Mouse (Mus musculus) left cerebral cortex, postnatal 25 days (tissue): ENCODE results near the gene Actb. TPM values are rescaled to one million over a fixed set of nuclear protein-coding genes. Genes with fewer than 3 reads are reported as not detected.

Source experiments
- DNase-seq, 2 experiments: peaks; one replicate each; pipeline ENCODE4 v3.0.0; 2022; ENCODE audit warnings: low spot score in 2 of 2, mixed read lengths in 1 of 2
- intact Hi-C: fragments of 180-260 bp; cut with DNase I; formaldehyde crosslinking; loops from one replicate; pipeline ENCODE4 v1.15.1; 2025
- total RNA-seq, 2 experiments: library from RNA; stranded (reverse); gene quantifications; 2 replicates each; pipeline ENCODE4 v1.2.3; 2021

Gene Actb
- total RNA-seq, 2 experiments from 2014 or later: 2,451 to 2,479 TPM

- no peak for DNase-seq
- intact Hi-C loops: no loop called here
Measured at GRCm38 (mm10) chr5:142924336-142924959, 17.9 kb upstream of the Actb start.

DNA sequence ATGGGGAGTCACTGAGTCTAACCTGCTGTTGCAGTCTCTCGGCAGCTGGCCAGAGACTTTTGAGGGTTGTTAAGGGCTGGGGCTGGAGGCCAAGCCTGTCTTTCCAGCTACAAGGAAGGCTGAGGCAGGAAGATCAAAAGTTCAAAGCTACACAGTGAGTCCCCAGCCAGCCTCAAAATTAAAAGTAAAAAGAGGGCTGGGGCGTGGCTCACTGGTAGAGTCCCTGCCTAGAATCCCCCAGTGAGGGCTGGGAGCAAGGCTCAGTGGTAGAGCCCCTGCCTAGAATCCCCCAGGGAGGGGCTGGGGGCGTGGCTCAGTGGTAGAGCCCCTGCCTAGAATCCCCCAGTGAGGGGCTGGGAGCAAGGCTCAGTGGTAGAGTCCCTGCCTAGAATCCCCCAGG lies 17.2 kb upstream of the Actb start:
- DNase-seq: no peak
- intact Hi-C loops: no loop called here

- intact Hi-C loops: no loop called here
- DNase-seq: no peak
Measured at GRCm38 (mm10) chr5:142922251-142922650, 15.7 kb upstream of the Actb start.

DNA sequence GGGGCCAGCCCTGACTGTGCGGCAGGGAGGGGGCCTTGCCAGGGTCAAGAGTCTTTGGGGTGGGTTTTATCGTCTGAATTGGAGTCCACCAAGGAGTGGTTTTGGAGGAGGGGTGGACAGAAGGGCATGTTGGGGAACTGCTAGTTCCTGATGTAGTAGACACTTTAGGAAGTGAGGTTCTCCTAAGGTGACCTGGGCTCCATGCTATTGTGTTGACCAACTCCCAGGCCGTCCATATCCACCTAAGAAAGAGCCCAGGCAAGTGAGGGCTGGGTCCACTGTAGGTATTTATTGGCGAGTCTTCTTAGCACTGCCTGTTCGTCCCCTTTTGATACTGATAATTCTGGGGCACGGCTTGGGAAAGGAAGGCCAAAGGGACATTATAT lies 14.5 kb upstream of the Actb start:
- DNase-seq: no peak
- intact Hi-C loops: no loop called here

DNA sequence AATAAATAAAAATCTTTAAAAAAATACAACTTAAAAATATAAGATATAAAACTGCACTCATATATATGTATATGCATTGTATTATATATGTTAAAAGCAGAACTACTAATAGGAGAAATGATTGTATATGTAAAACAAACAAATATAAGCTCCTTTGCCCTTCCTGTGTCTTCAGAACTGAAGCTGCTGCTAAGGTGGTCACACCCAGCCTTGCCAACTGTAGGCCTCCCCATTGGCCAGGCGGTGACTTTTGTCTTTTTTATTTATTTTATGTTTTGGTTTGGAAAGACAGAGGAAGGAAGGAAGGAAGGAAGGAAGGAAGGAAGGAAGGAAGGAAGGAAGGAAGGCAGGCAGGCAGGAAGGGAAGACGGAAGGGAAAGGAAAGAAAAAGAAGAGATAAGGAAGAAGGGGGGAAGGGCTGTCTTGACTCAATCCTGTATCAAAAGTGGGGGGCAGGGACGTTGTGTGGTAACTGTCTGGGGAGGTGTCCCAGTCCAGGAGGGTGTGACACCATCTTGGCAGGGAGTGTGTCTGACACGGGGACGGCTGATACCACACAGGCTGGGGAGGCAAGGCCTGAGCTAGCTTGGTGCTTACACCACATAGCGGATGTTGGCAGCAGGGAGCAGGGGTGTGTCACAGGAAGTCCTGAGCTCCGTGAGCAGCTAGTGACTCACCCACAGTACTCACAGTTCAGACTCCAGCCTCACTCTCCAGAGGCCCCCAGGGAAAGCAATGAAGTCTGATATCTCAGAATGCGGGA lies 13.9 kb upstream of the Actb start:
- DNase-seq: peak in 1 of 2 experiments; percentile 16
- intact Hi-C loops: no loop called here

- DNase-seq: no peak
- intact Hi-C loops: no loop called here
Measured at GRCm38 (mm10) chr5:142917402-142917801, 10.8 kb upstream of the Actb start.

DNA sequence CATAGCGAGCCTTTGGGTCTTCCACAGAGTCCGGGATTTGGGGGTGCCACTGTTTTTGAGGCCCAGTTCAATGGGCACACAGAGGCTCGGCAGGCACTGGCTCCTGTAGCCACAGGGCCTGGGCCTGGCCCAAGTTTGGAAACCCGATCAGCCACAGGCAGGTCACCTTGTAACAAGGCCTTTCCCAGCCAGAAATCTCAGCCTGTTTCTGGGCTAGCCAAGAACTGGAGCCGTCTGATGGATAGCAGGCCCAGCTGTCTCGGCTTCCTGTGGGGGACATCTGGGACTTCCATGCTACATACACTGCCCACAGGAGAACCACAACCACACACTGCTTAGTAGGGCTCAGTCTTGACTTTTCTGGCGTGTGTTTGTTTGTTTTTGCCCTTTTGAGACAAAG lies 10.0 kb upstream of the Actb start:
- DNase-seq: no peak
- intact Hi-C loops: no loop called here

DNA sequence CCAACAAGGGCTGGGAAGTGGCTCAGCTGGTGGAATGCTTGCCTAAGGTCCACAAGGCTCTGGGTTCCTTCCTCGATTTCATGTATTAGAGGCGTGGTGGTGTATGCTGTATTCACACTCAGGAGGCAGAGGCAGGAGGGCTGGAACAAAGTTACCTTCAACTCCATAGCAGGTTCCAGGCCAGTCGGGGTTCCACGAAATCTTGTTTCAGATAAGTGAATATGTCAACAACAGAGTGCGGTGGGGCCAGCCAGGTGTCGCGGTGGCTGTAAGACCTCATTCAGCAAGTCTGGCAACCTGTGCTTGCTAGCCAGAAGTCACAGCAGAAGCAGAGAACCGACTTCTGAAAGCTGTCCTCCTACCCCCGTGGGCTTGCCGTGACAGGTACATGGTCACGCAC lies 8.7 kb upstream of the Actb start:
- DNase-seq: no peak
- intact Hi-C loops: no loop called here

GRCm38 (mm10) chr5:142912739-142913138 lies 6.2 kb upstream of the Actb start:
- intact Hi-C loops: no loop called here
- DNase-seq: no peak

- intact Hi-C loops: no loop called here
Measured at GRCm38 (mm10) chr5:142912320-142912719, 5.8 kb upstream of the Actb start.

GRCm38 (mm10) chr5:142911629-142912028 lies 5.1 kb upstream of the Actb start:
- DNase-seq: no peak
- intact Hi-C loops: no loop called here

More at GRCm38 (mm10) chr5:142912320-142912719, 5.8 kb upstream of the Actb start:
- no peak for DNase-seq

GRCm38 (mm10) chr5:142909576-142910278 lies 3.2 kb upstream of the Actb start:
- intact Hi-C loops: no loop called here
- DNase-seq: peak in 1 of 2 experiments; percentile 26

DNA sequence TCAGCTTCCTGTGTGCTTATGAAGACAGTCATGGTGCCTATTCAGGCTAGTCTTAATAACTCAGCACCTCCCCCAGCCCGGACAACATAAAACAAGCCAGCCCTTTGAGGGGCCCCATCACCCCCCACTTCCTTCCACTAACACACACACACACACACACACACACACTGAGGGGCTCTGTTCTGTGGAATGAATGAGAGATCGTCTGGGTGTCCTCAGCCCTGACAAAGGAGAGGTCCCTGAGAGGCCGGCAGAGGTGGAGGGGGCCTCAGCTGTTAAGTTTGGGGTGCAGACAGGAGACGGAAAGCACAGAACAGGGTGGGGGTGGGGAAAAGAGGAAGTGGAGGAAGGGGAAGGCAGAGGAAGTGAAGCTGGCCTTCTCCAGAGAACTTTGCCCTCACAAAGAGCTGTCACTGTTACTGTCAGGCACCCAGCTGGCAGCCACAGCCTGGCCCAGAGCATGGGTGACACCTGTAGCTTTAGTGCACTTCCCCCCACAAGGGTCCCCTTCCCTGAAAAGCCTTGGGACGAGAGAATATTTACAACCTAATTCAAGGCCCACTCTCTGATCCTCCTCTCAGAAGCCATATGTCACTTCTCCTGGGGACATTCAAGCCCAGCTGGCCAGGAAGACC lies 2.5 kb upstream of the Actb start:
- DNase-seq: peak in 1 of 2 experiments; percentile 15
- intact Hi-C loops: no loop called here

DNA sequence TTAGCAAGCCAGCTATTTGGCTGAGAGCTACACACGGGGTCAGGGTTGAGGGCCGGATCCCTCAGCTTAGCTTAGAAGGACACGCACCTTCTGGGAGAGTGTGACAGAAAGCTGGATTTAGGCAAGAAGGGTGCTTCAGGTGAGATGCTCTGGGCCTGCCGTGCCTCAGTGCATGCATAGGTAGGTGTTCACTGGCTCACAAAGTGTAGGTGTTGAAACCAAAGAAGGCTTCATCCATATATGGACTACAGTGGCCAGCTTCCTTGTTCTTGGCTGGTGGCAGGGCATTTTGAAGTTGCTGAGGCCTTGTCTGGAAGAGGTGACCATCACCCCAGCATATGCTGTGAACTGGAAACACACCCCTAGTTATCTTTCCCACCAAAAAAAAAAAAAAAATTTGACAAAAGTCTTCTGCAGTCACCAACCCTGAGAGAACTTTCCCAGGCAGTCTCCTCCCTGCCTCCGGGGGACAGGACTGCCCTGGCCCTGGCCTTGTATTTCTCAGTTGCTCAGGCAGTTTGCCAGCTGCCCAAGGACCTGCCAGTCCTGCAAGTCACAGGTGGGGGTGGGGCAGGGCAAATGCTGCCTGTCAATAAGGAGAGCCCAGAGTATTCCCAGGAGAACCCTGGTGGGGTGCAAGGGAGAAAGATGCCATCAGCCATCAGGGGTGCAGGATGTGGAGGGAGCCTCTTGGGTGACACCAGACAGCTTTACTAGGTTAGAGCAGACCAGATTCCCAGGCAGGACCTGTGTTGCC lies 1.4 kb upstream of the Actb start:
- intact Hi-C loops: no loop called here

GRCm38 (mm10) chr5:142907048-142907802 lies 671 bp upstream of the Actb start:
- intact Hi-C loops: no loop called here
- DNase-seq: peak; percentile 52 to 66

More for the DNA sequence above, 1.4 kb upstream of the Actb start:
- DNase-seq: peak in 1 of 2 experiments; percentile 11

DNA sequence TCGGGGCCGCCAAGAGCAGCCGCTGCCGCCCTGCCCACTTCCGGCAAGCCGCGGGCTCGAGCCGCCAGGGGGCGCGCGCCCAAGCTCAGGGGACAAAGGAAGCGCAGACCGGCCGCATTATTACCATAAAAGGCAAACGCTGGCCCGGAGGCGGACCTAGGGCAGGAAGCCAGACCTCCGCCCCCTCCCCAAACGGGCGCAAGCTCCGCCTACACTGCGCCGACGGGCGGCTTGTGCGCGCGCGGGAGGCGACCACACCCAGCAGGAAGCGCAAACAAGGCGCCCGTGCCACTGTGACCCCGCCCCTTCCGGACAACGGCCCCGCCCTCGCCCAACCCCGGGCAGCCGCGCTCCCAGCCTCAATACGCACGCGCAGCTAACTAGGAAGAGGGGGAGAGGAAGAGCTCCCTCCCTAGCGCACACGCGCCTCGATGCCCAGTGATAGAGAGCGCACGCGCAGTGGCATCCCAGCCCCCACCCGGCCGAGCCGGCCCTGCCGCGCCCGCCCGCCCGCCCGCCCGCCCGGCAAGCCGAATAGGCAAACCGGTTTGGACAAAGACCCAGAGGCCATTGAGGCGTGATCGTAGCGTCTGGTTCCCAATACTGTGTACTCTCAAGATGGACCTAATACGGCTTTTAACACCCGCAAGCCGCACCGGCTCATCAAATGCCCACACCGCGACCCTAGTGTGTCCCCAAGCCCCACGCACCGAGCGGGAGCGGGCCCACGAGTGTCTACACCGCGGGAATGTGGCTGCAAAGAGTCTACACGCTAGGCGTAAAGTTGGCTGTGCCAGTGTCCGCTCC lies 626 bp downstream of the Actb start:
- intact Hi-C loops: loop anchor here (1.0 to 2.0 kb wide), 5 partner anchors 23 to 87 kb away; no protein-coding TSS in a partner anchor
- peak; percentile 99 for DNase-seq

DNA sequence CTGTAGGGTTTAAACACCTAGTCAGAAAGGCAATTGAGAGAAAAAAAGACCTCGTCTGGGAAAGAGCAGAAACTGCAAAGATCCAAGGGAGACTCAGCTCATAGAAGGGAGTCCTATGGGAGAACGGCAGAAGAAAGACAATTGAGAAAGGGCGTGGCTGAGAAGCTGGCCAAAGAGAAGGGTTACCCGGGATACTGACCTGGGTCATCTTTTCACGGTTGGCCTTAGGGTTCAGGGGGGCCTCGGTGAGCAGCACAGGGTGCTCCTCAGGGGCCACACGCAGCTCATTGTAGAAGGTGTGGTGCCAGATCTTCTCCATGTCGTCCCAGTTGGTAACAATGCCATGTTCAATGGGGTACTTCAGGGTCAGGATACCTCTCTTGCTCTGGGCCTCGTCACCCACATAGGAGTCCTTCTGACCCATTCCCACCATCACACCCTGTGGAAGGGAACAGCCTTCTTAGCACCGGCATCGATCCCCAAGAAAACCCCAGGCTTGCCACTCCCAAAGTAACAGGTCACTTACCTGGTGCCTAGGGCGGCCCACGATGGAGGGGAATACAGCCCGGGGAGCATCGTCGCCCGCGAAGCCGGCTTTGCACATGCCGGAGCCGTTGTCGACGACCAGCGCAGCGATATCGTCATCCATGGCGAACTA lies 1.4 kb downstream of the Actb start:
- peak in 1 of 2 experiments; percentile 8 for DNase-seq
- intact Hi-C loops: loop anchor here (1.0 to 2.0 kb wide), 3 partner anchors 26 to 86 kb away; no protein-coding TSS in a partner anchor
